Mouse (Mus musculus) heart, adult 2 months (tissue): ENCODE results near the gene Clasp1.

Experiments used
- CTCF ChIP-seq: fragments of 200-600 bp; IDR thresholded peaks from 2 replicates; pipeline ENCODE4 v1.8.1; 2022; ENCODE audit warnings: antibody characterized with exemption, mild to moderate bottlenecking, moderate library complexity
- EP300 ChIP-seq: fragments of 200-500 bp; IDR thresholded peaks from 2 replicates; pipeline ENCODE4 v1.6.1; 2011; ENCODE audit warnings: low read depth, low read length, control low read depth; ENCODE audit not compliant: insufficient read depth
- POLR2A ChIP-seq: fragments of 200-500 bp; IDR thresholded peaks from 2 replicates; pipeline ENCODE4 v1.6.1; 2011; ENCODE audit warnings: mild to moderate bottlenecking, low read depth, low read length, control low read depth; ENCODE audit not compliant: insufficient read depth

- TF ChIP-seq EP300, result no peak
- no peak for TF ChIP-seq CTCF
- no peak for TF ChIP-seq POLR2A
These were observed 56.1 kb downstream of the Clasp1 start for GRCm38 (mm10) chr1:118444988-118445387.
